Mouse (Mus musculus) liver, adult 2 months (tissue): ENCODE measurements around the gene Maats1. TPM values are rescaled to one million over a fixed set of nuclear protein-coding genes. Genes with fewer than 3 reads are reported as not detected.

Source experiments
- DNase-seq: peaks from one replicate; pipeline ENCODE4 v3.0.0-alpha.2; 2011; ENCODE audit warnings: low read depth, low spot score; ENCODE audit errors: extremely low read depth
- H3K27ac ChIP-seq: fragments of 200-500 bp; replicated peaks from 2 replicates; pipeline ENCODE4 v1.5.1; 2012; ENCODE audit warnings: low read depth, mild to moderate bottlenecking, control low read depth, inconsistent platforms, low read length; ENCODE audit not compliant: insufficient read depth
- H3K27me3 ChIP-seq: fragments of 200-500 bp; 2 replicates; pipeline ENCODE4 v1.6.1; 2012; ENCODE audit warnings: mild to moderate bottlenecking, moderate library complexity, low read length, inconsistent platforms; ENCODE audit not compliant: control insufficient read depth, insufficient read depth
- H3K36me3 ChIP-seq: fragments of 200-500 bp; 2 replicates; pipeline ENCODE4 v1.6.1; 2012; ENCODE audit warnings: low read length, inconsistent platforms; ENCODE audit not compliant: control insufficient read depth, insufficient read depth
- H3K4me1 ChIP-seq: fragments of 200-500 bp; 2 replicates; pipeline ENCODE4 v1.6.1; 2011; ENCODE audit warnings: low read length; ENCODE audit not compliant: control insufficient read depth, insufficient read depth
- H3K4me3 ChIP-seq: fragments of 200-500 bp; 2 replicates; pipeline ENCODE4 v1.5.1; 2011; ENCODE audit warnings: low read depth, mild to moderate bottlenecking, control low read depth, low read length, moderate library complexity; ENCODE audit not compliant: insufficient read depth
- H3K79me2 ChIP-seq: fragments of 200-500 bp; 2 replicates; pipeline ENCODE4 v1.6.1; 2012; ENCODE audit warnings: inconsistent platforms, mild to moderate bottlenecking, low read length, moderate library complexity; ENCODE audit not compliant: control insufficient read depth, insufficient read depth
- H3K9ac ChIP-seq: fragments of 200-500 bp; 2 replicates; pipeline ENCODE4 v1.6.1; 2012; ENCODE audit warnings: low read depth, mild to moderate bottlenecking, control low read depth, inconsistent platforms, low read length
- CTCF ChIP-seq: fragments of 200-500 bp; IDR thresholded peaks from 2 replicates; pipeline ENCODE4 v1.5.1; 2011; ENCODE audit warnings: low read depth, low read length, control low read depth
- POLR2A ChIP-seq: fragments of 200-500 bp; IDR thresholded peaks from 2 replicates; pipeline ENCODE4 v1.6.1; 2011; ENCODE audit warnings: low read length, control low read depth; ENCODE audit not compliant: insufficient read depth; ENCODE audit errors: extremely low read depth
- WGBS: fragments of 180-500 bp; shearing (Covaris S2); methylation state at CpG from one replicate; pipeline ENCODE4 v1.1.7; 2018; 5-methylcytosine and 5-hydroxymethylcytosine counted together
- polyA plus RNA-seq: library from polyadenylated mRNA; depleted of rRNA; stranded (reverse); fragments of >200 nt; gene quantifications from 2 replicates; pipeline ENCODE4 v1.2.3, GENCODE M21; 2012
- total RNA-seq: library from RNA; depleted of rRNA; stranded (reverse); fragments of >200 nt; gene quantifications from 2 replicates; pipeline ENCODE4 v1.2.3, GENCODE M21; 2014

Maats1 gene
- total and polyA plus RNA-seq, 2 experiments, result not detected

- DNase-seq, result no peak
- no peak for TF ChIP-seq CTCF
- TF ChIP-seq POLR2A, result no peak
- Histone ChIP-seq H3K4me3 (no peak overlapping the region), H3K27me3 (no peaks in the 10 kb centered on the region), H3K79me2 (no peaks in the 10 kb centered on the region), H3K36me3 (peaks cover 2% of the 10 kb centered on the region; the same call in 1 of the 2 replicates), H3K9ac (no peak overlapping the region), H3K27ac (no peak overlapping the region), H3K4me1 (no peaks in the 10 kb centered on the region)
- WGBS, result 92% methylated on average over 6 of the region's 6 CpGs
Observed at GRCm38 (mm10) chr16:38358256-38358812, 16.4 kb upstream of the Maats1 start.

GRCm38 (mm10) chr16:38354185-38354913 is 12.4 kb upstream of the Maats1 start:
- H3K36me3 ChIP-seq, result peaks cover 18% of the 10 kb centered on the region
- no peak overlapping the region for H3K27ac ChIP-seq

GRCm38 (mm10) chr16:38353642-38354041 is 11.7 kb upstream of the Maats1 start:
- no peak overlapping the region for H3K4me3 ChIP-seq
- TF ChIP-seq POLR2A (no peak), CTCF (no peak)
- no peaks in the 10 kb centered on the region for H3K4me1 ChIP-seq
- no peak overlapping the region for H3K9ac ChIP-seq
- WGBS, result 98% methylated on average over 2 of the region's 2 CpGs
- H3K36me3 ChIP-seq, result peaks cover 21% of the 10 kb centered on the region
- no peaks in the 10 kb centered on the region for H3K27me3 ChIP-seq
- no peaks in the 10 kb centered on the region for H3K79me2 ChIP-seq
- H3K27ac ChIP-seq, result no peak overlapping the region
- DNase-seq, result no peak

More at GRCm38 (mm10) chr16:38354185-38354913, 12.4 kb upstream of the Maats1 start:
- Histone ChIP-seq H3K27me3 (no peaks in the 10 kb centered on the region), H3K4me1 (no peaks in the 10 kb centered on the region), H3K9ac (no peak overlapping the region), H3K79me2 (no peaks in the 10 kb centered on the region), H3K4me3 (no peak overlapping the region)
- no peak for DNase-seq
- TF ChIP-seq POLR2A, result no peak
- WGBS, result 80% methylated on average over 5 of the region's 5 CpGs

- TF ChIP-seq POLR2A, result no peak
- no peak for TF ChIP-seq CTCF
- Histone ChIP-seq H3K4me1 (0 out of 2 replicates have a peak, but pooled peaks cover under 1% of the 10 kb centered on the region), H3K27me3 (no peaks in the 10 kb centered on the region), H3K27ac (no peak overlapping the region), H3K4me3 (no peak overlapping the region), H3K79me2 (no peaks in the 10 kb centered on the region), H3K36me3 (peaks cover 21% of the 10 kb centered on the region), H3K9ac (no peak overlapping the region)
- no peak for DNase-seq
Observed at GRCm38 (mm10) chr16:38352851-38353250, 10.9 kb upstream of the Maats1 start.

- Histone ChIP-seq H3K79me2 (no peaks in the 10 kb centered on the region), H3K4me1 (peaks cover 4% of the 10 kb centered on the region; the same call in 1 of the 2 replicates), H3K9ac (no peak overlapping the region), H3K4me3 (no peak overlapping the region), H3K27me3 (no peaks in the 10 kb centered on the region), H3K27ac (no peak overlapping the region), H3K36me3 (peaks cover 21% of the 10 kb centered on the region)
- DNase-seq, result no peak
- TF ChIP-seq CTCF, result no peak
- TF ChIP-seq POLR2A, result no peak
- WGBS, result 50% methylated on average over 7 of the region's 7 CpGs
Observed at GRCm38 (mm10) chr16:38352031-38352430, 10.1 kb upstream of the Maats1 start.

GRCm38 (mm10) chr16:38350939-38351338 is 9.0 kb upstream of the Maats1 start:
- Histone ChIP-seq H3K27ac (no peak overlapping the region), H3K27me3 (no peaks in the 10 kb centered on the region), H3K4me3 (no peak overlapping the region), H3K9ac (no peak overlapping the region), H3K36me3 (peaks cover 20% of the 10 kb centered on the region), H3K4me1 (peaks cover 4% of the 10 kb centered on the region; the same call in 1 of the 2 replicates), H3K79me2 (no peaks in the 10 kb centered on the region)
- no peak for DNase-seq
- 71% methylated on average over 6 of the region's 6 CpGs for whole genome bisulfite sequencing
- TF ChIP-seq POLR2A, result no peak
- TF ChIP-seq CTCF, result no peak
